Mouse (Mus musculus) heart, embryonic 13.5 days (tissue): ENCODE measurements around the gene Nosip. TPM values are rescaled to one million over a fixed set of nuclear protein-coding genes. Genes with fewer than 3 reads are reported as not detected.
"Not testable (repeated sequence)": the region's sequence is repeated elsewhere in the genome, so short reads cannot be mapped to it uniquely, and the experiment has no call there.

Experiments used
- ATAC-seq: fragments of 200-750 bp; cut with Nextera tagmentation; 2 replicates; pipeline ENCODE4 v1.8.0; 2017; ENCODE audit warnings: moderate TSS enrichment; ENCODE audit not compliant: insufficient number of reproducible peaks, low FRiP score, low TSS enrichment; ENCODE audit errors: extremely low read depth
- H3K27ac ChIP-seq: fragments of 300-500 bp; sonication (generic); replicated peaks from 2 replicates; pipeline ENCODE4 v1.5.1; 2015; ENCODE audit warnings: moderate library complexity, mild to moderate bottlenecking, inconsistent platforms
- H3K27me3 ChIP-seq: fragments of 300-500 bp; sonication (generic); replicated peaks from 2 replicates; pipeline ENCODE4 v1.6.1; 2015; ENCODE audit warnings: mild to moderate bottlenecking, inconsistent platforms
- H3K36me3 ChIP-seq: fragments of 300-500 bp; sonication (generic); 2 replicates; pipeline ENCODE4 v1.6.1; 2015; ENCODE audit warnings: mild to moderate bottlenecking, inconsistent platforms
- H3K4me1 ChIP-seq: fragments of 300-500 bp; sonication (generic); 2 replicates; pipeline ENCODE4 v1.6.1; 2015; ENCODE audit warnings: inconsistent platforms
- H3K4me2 ChIP-seq: fragments of 300-500 bp; sonication (generic); 2 replicates; pipeline ENCODE4 v1.6.1; 2015; ENCODE audit warnings: inconsistent platforms, mild to moderate bottlenecking, moderate library complexity
- H3K4me3 ChIP-seq: fragments of 300-500 bp; sonication (generic); 2 replicates; pipeline ENCODE4 v1.5.1; 2015; ENCODE audit warnings: moderate library complexity, mild to moderate bottlenecking, inconsistent platforms
- H3K9ac ChIP-seq: fragments of 300-500 bp; sonication (generic); 2 replicates; pipeline ENCODE4 v1.6.1; 2015; ENCODE audit warnings: inconsistent platforms, mild to moderate bottlenecking, moderate library complexity
- H3K9me3 ChIP-seq: fragments of 300-500 bp; sonication (generic); 2 replicates; pipeline ENCODE4 v1.6.1; 2016; ENCODE audit warnings: inconsistent platforms
- WGBS: fragments of 180-500 bp; shearing (Covaris S2); methylation state at CpG from one replicate; pipeline ENCODE4 v1.1.7; 2015; ENCODE audit warnings: mixed read lengths; 5-methylcytosine and 5-hydroxymethylcytosine counted together
- polyA plus RNA-seq: library from polyadenylated mRNA; unstranded; fragments of >200 nt; fragmentation: Nextera tagmentation; extraction: Ambion mirVana; gene quantifications from 2 replicates; pipeline ENCODE4 v1.2.1, GENCODE M21; 2015

The Nosip gene
- polyA plus RNA-seq, 1 experiment from 2014 or later, result 46.6 TPM

DNA sequence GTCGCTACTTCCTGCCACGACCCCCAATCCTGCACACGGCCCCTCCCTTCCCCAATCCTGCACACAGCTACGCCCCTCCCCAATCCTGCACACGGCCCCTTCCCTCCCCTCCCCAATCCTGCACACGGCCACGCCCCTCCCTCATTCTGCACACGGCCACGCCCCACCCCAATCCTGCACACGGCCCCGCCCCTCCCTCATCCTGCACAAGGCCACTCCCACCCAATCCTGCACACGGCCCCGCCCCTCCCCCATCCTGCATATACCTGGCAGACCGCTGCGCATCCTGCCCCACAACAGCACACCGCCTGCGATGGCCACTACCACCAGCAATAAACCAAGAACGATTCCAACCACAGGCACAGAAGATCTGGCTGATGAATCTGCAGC is 31.3 kb downstream of the Nosip start:
- Histone ChIP-seq H3K4me3 (no peak overlapping the region), H3K9me3 (no peaks in the 10 kb centered on the region), H3K4me1 (peaks cover 28% of the 10 kb centered on the region), H3K36me3 (peaks cover 20% of the 10 kb centered on the region), H3K27me3 (no peaks in the 10 kb centered on the region), H3K27ac (peak overlapping the region; percentile 90; the same call in 1 of the 2 replicates), H3K4me2 (no peak overlapping the region), H3K9ac (no peak overlapping the region)
- ATAC-seq, result no peak
- WGBS, result 34% methylated on average over 15 of the region's 18 CpGs

DNA sequence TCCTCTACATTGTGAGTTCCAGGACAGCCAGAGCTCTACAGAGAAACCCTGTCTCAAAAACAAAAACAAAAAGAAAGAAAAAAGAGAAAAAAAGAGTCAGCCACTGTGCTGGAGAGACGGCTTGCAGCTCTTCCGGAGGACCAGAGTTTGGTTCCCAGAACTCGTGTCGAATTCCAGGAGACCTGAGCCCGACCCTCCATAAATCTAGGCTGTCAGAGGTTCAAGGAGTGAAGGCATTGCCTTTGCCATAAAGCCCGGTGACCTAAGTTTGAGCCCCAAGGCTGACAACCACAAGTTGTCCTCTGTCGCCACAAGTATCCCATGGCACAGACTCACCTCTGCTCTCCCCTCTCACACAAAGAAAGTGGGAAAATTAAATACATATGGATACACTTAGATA is 31.9 kb downstream of the Nosip start:
- H3K4me1 ChIP-seq, result peaks cover 28% of the 10 kb centered on the region
- no peak for ATAC-seq
- H3K27me3 ChIP-seq, result no peaks in the 10 kb centered on the region
- H3K4me2 ChIP-seq, result no peak overlapping the region
- no peak overlapping the region for H3K4me3 ChIP-seq
- 59% methylated on average over 7 of the region's 7 CpGs for WGBS
- H3K36me3 ChIP-seq, result peaks cover 21% of the 10 kb centered on the region
- no peaks in the 10 kb centered on the region for H3K9me3 ChIP-seq
- no peak overlapping the region for H3K9ac ChIP-seq
- no peak overlapping the region for H3K27ac ChIP-seq

DNA sequence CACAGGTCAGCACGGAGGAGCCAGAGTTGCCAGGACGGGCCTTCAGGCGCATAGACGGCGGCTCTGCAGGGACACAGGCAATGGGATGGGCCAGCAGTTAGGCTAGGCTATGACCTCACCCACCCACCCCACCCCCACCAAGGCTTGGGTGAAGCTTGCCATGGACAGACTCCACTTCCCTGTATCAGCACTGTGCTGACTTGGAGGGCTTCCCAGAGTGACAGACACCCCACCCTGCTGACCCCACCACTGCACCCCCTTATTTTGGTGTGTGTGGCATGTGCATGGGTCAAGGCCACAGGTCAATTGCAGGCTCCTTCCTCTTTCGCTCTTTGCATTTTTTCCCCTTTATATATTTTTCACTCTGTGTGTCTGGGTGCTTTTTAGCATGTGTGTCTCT is 33.1 kb downstream of the Nosip start:
- WGBS, result 76% methylated on average over 6 of the region's 6 CpGs

DNA sequence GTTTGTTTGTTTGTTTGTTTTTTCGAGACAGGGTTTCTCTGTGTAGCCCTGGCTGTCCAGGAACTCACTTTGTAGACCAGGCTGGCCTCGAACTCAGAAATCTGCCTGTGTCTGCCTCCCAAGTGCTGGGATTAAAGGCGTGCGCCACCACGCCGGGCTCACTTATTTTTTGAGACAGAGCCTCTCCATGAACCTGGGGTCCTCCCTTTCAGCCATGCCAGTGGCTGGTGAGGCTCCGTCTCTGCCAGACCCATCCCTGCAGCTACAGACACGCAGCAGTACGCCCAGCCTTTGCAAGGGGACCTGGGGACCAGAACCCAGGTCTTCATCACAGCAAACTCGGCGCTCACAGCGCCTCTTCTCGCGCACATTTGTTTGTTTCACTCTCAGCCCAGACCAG is 33.7 kb downstream of the Nosip start:
- not testable (repeated sequence) for H3K4me2 ChIP-seq, H3K27me3 ChIP-seq, H3K9me3 ChIP-seq, ATAC-seq, H3K27ac ChIP-seq, H3K9ac ChIP-seq, H3K4me3 ChIP-seq
- H3K4me1 ChIP-seq, result peaks cover 16% of the 10 kb centered on the region
- H3K36me3 ChIP-seq, result peaks cover 12% of the 10 kb centered on the region
- 92% methylated on average over 14 of the region's 14 CpGs for WGBS

More for the DNA sequence above, 33.1 kb downstream of the Nosip start:
- Histone ChIP-seq H3K4me1 (peaks cover 22% of the 10 kb centered on the region), H3K27me3 (no peaks in the 10 kb centered on the region), H3K4me2 (no peak overlapping the region), H3K27ac (no peak overlapping the region), H3K9me3 (no peaks in the 10 kb centered on the region), H3K9ac (no peak overlapping the region), H3K36me3 (peaks cover 14% of the 10 kb centered on the region), H3K4me3 (no peak overlapping the region)
- ATAC-seq, result no peak

DNA sequence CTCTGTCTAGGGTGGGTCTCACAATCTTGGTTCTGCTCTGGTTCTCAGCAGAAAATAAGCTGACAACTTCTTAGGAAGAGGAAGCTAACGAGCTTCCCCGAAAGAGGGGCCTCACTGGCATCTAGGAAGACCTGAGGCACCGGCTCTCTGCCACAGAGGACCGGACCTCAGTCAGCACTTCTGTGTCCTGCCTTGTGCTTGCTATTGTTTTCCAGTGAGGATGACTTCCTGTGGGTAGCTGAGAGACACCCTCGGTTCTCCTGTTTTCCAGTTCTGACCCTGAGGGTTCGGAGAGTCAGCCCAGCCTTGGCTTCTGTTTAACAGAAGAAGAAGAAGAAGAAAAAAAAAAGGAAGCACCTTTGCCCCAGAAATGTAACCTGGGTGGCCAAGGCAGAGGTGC is 35.2 kb downstream of the Nosip start:
- no peak overlapping the region for H3K4me2 ChIP-seq
- peak overlapping the region; percentile 50; the same call in 1 of the 2 replicates for H3K9ac ChIP-seq
- peaks cover 12% of the 10 kb centered on the region for H3K36me3 ChIP-seq
- no peaks in the 10 kb centered on the region for H3K27me3 ChIP-seq
- no peak overlapping the region for H3K27ac ChIP-seq
- H3K4me1 ChIP-seq, result peaks cover 17% of the 10 kb centered on the region
- ATAC-seq, result no peak
- WGBS, result 48% methylated on average over 6 of the region's 6 CpGs
- no peaks in the 10 kb centered on the region for H3K9me3 ChIP-seq
- H3K4me3 ChIP-seq, result no peak overlapping the region

DNA sequence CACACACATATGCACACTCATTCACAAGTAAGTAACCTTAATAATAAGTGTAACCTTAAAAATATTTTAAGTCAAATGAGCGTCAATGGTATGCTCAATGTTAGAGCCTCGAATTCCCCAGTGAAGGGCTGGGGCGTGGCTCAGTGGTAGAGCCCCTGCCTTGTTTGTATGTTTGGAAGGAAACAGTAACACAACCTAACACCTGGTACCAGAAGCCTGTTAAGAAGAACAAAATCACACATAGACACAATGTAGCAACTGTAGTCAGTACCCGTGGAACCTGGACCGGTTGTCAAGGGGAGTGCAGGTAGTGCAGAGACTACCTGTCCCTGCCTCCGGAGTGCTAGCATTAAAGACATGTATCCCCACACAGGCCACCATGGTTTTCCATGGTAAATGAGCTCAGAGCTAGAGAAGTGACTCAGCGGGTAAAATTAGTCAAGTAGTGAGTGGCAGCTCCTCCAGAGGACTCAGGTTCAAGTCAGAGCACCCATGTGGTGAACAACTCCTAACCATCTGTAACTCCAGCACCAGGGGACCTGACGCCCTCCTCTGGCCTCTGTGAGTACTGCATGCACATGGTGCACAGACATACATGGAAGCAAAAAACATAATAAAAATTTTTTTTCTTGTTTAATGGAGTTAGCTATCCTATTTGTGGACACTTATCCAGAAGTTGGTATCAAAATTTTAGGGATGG is 36.5 kb downstream of the Nosip start:
- no peak overlapping the region for H3K4me3 ChIP-seq
- WGBS, result 84% methylated on average over 8 of the region's 8 CpGs
- no peak overlapping the region for H3K9ac ChIP-seq
- H3K4me1 ChIP-seq, result peaks cover 19% of the 10 kb centered on the region
- H3K36me3 ChIP-seq, result peaks cover 12% of the 10 kb centered on the region
- H3K4me2 ChIP-seq, result no peak overlapping the region
- no peaks in the 10 kb centered on the region for H3K9me3 ChIP-seq
- H3K27me3 ChIP-seq, result no peaks in the 10 kb centered on the region
- ATAC-seq, result no peak
- H3K27ac ChIP-seq, result no peak overlapping the region

DNA sequence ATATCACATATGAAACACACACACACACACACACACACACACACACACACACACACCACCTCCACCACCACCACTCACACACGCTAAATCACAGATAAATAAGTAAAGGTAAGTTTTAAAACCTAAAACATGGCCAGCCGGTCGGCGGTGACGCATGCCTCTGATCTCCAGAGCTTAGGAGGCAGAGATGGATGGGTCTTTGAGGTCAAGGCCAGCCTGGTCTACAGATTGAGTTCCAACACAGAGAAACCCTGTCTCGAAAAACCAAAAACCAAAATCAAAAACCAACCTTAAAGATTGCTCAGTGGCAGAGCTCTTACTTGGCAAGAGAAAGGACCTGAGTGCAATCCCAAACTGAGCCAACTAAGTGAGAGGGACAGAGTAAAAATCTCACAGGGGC is 37.8 kb downstream of the Nosip start:
- H3K27me3 ChIP-seq, result no peaks in the 10 kb centered on the region
- no peak for ATAC-seq
- H3K4me3 ChIP-seq, result no peak overlapping the region
- H3K9ac ChIP-seq, result no peak overlapping the region
- H3K36me3 ChIP-seq, result peaks cover 12% of the 10 kb centered on the region
- WGBS, result 81% methylated on average over 6 of the region's 6 CpGs
- H3K4me1 ChIP-seq, result peaks cover 26% of the 10 kb centered on the region
- no peaks in the 10 kb centered on the region for H3K9me3 ChIP-seq
- H3K4me2 ChIP-seq, result no peak overlapping the region
- no peak overlapping the region for H3K27ac ChIP-seq

DNA sequence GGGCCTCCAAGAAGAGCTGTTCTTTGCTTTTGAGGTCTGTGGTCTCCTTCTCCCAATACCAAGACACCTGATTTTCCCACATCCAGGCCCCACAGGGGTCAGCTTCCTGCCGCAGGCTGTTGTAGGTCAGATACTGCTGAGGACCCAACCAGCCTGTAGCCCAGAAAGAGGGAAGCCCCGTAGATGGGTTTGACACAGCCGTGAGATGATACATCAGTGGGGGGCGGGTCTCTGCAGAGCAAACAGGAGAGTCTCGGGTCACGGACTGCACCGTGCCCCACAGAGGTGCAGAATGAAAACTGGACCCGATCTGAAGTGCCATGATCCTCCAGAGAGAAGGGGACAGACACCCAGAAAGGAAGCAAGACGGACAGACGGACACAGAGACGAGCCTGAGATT is 40.2 kb downstream of the Nosip start:
- Histone ChIP-seq H3K9me3 (no peaks in the 10 kb centered on the region), H3K4me3 (peak overlapping the region; percentile 43; the same call in 1 of the 2 replicates), H3K9ac (peak overlapping the region; percentile 79)

DNA sequence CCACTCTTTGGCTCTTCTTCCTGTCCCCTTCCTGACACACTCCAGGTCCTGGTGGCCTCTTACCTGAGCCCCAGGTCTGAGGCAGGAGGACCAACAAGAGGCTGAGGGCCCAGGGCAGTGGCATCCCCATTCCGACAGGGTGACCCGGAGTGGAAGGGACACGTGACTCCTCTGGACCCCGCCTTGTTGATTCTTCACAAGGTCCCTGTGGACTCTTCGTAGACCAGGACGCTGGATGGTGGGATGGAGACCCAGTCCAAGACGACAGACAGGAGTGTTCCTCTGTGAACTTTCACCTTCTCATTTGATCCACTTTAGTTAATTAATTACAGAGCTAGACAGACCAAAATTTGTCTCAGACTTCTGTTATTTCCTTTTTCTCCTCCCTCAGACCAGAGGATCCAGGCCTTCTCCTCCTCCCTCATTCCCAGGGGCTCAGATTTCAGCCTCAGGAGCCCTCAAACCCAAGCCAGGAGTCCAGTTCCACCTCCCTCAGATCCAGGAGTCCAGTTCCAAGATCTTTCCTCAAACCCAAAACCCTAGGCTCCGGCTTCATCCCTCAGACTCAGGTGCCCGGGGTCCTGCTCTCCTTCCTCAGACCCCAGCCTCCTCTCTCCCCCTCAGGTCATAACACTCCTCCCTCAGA is 40.8 kb downstream of the Nosip start:
- Histone ChIP-seq H3K4me3 (peak overlapping the region; percentile 43), H3K27me3 (no peaks in the 10 kb centered on the region), H3K9ac (peak overlapping the region; percentile 79), H3K27ac (peak overlapping the region; percentile 88), H3K4me2 (peak overlapping the region; percentile 69), H3K4me1 (peaks cover 26% of the 10 kb centered on the region), H3K9me3 (no peaks in the 10 kb centered on the region), H3K36me3 (peaks cover 9% of the 10 kb centered on the region)
- ATAC-seq, result no peak
- 74% methylated on average over 9 of the region's 9 CpGs for WGBS

More for the DNA sequence above, 40.2 kb downstream of the Nosip start:
- Histone ChIP-seq H3K4me1 (peaks cover 26% of the 10 kb centered on the region), H3K27ac (no peak overlapping the region), H3K27me3 (no peaks in the 10 kb centered on the region), H3K36me3 (peaks cover 9% of the 10 kb centered on the region), H3K4me2 (peak overlapping the region; percentile 69)
- 77% methylated on average over 11 of the region's 11 CpGs for WGBS
- no peak for ATAC-seq

DNA sequence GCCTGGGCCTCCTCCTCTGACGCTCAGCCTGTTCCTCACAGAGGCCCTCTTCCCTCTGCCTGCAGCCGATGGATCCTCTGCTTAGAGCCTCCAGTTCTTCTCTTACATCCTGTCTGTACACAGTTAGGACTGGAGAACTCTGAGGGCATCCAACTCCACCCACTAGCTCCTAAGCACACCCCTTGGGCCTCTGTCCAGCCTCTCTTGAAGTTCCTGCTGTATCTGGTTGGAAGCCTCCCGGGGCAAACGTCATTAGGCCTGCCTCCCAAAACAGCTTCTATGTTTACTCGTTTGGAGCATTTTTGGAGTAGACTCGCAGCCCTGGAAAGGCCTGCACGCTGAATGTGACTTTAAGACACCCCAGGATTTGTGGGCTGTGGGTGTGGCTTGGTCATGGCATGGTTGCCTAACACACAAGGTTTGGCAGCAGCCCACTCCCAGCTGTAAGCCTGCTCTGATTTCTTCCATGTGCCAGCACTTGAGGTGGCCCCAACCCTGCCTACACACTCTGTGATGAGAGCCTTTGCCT is 41.5 kb downstream of the Nosip start, which contains the start of gene Fcgrt:
Fcgrt (minus strand) TSS at position 200 of the 529 bp plus-strand sequence.
- Histone ChIP-seq H3K9me3 (no peaks in the 10 kb centered on the region), H3K27ac (peak within 1 kb of the TSS; percentile 88), H3K36me3 (peaks cover 6% of the 10 kb centered on the region), H3K4me1 (peaks cover 26% of the 10 kb centered on the region), H3K27me3 (no peaks in the 10 kb centered on the region), H3K4me2 (peak within 1 kb of the TSS; percentile 69), H3K4me3 (peak within 1 kb of the TSS; percentile 43), H3K9ac (peak within 1 kb of the TSS; percentile 79)
- WGBS, result 32% methylated on average over 7 of the region's 7 CpGs
- peak; percentile 76; the same call in 1 of the 2 replicates for ATAC-seq

DNA sequence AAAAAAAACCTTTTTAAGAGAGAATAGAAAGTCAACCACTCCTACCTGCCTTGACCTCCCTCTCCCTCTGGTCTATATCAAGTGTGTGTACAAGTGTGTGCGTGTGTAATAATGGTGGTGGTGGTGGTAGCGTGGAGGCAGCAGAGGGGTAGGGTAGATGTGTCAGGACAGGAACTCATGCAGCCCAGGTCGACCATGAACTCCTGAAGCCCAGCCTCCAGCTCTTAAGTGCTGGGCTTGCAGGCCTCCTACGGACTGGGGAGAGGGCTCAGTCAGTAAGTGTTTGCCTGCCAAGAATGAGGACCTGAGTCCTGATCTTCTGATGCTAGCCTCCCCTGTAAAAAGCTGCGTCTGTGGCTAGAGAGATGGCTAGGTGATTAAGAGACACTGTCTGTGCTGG is 42.7 kb downstream of the Nosip start:
- WGBS, result 62% methylated on average over 5 of the region's 5 CpGs
- no peak for ATAC-seq
- H3K4me1 ChIP-seq, result peaks cover 26% of the 10 kb centered on the region
- H3K4me2 ChIP-seq, result no peak overlapping the region
- H3K9ac ChIP-seq, result no peak overlapping the region
- no peaks in the 10 kb centered on the region for H3K9me3 ChIP-seq
- no peak overlapping the region for H3K4me3 ChIP-seq
- H3K27ac ChIP-seq, result no peak overlapping the region
- no peaks in the 10 kb centered on the region for H3K36me3 ChIP-seq
- H3K27me3 ChIP-seq, result no peaks in the 10 kb centered on the region
